ENCODE assay signal across 9 mouse cellular contexts in the genomic region with DNA sequence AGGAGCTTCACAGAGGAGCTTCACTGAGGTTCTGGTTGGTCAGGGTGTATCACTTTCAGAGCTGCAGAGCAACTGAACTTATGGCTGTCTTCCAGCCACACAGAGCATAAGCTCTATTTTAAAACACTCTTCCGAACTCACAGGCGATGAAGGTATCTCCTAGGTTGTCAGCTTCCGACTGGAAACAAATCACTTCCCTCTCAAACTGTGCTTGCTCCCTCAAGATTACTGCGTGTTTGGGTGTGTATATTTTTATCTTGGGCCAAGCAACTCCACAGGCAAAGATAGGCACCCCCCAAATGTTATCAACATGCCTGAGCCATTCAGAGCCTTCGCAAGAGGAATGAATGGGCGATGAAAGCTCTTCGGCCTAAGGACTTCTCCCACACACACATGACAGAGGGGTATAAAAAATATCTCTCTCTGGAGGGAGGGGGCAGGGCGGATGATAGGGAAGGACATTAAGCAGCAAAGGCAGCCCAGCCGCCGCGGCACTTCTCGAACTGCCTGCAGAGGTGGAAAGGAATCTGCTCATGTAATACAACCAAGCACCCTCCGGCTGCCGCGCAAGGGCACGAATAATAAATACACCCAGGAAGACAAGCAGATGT. TPM values are rescaled to one million over a fixed set of nuclear protein-coding genes. Genes with fewer than 3 reads are reported as not detected.
A peak's percentile ranks its signal among the peaks of the same experiment; 100 is the strongest.
DNase-seq lines count a peak whose midpoint lies in the region; ATAC-seq lines count a peak whose summit lies in the region.
"Had no signal": no experiment of that assay in that cellular context is flagged by ENCODE, and none has a peak within 500 bp of the region (broad histone marks: within the 10 kb centered on the region; RNA-seq: fewer than 3 reads in every experiment).

No protein-coding gene starts in this region.

- peak overlapping the region; percentile 95 for H3K27ac ChIP-seq in embryonic facial prominence, embryonic 15.5 days (replicated peaks)
- peak overlapping the region; percentile 90 to 91 for H3K27ac ChIP-seq in heart, embryonic 14.5 days (replicated peaks in 1 of 2; ENCODE audit: control insufficient read depth in 1 of 2, insufficient read depth in 1 of 2, low read depth in 2 of 2, low read length in 2 of 2)
- no peak overlapping the region; the same call in 1 of the 2 replicates for H3K27ac ChIP-seq in liver, embryonic 13.5 days

- no peaks in the 10 kb centered on the region for H3K27me3 ChIP-seq in embryonic facial prominence, embryonic 15.5 days
- no peaks in the 10 kb centered on the region for H3K27me3 ChIP-seq in heart, embryonic 14.5 days (ENCODE audit: control insufficient read depth, insufficient read depth, low read length)
- peaks cover 85% of the 10 kb centered on the region for H3K27me3 ChIP-seq in liver, embryonic 13.5 days

- H3K9me3 ChIP-seq in embryonic facial prominence, embryonic 15.5 days (replicated peaks) = no peaks in the 10 kb centered on the region
- H3K9me3 ChIP-seq in heart, embryonic 14.5 days (ENCODE audit: control insufficient read depth, low read length) = no peaks in the 10 kb centered on the region
- no peaks in the 10 kb centered on the region for H3K9me3 ChIP-seq in liver, embryonic 13.5 days (replicated peaks)

- ATAC-seq in embryonic facial prominence, embryonic 15.5 days (ENCODE audit: insufficient number of reproducible peaks, low FRiP score, low TSS enrichment, low read depth) = no peak
- ATAC-seq in heart, embryonic 14.5 days (ENCODE audit: insufficient number of reproducible peaks, insufficient read depth, low FRiP score, low read depth) = peak; percentile 52
- ATAC-seq in liver, embryonic 13.5 days (ENCODE audit: low read depth) = peak; percentile 27; the same call in 1 of the 2 replicates

- peak overlapping the region; percentile 91 for H3K9ac ChIP-seq in embryonic facial prominence, embryonic 15.5 days
- H3K9ac ChIP-seq in heart, embryonic 14.5 days (ENCODE audit: low read length) = peak overlapping the region; percentile 92
- H3K9ac ChIP-seq in liver, embryonic 13.5 days = no peak overlapping the region

- H3K4me3 ChIP-seq in embryonic facial prominence, embryonic 15.5 days (replicated peaks) = peak overlapping the region; percentile 89
- H3K4me3 ChIP-seq in heart, embryonic 14.5 days (ENCODE audit: control insufficient read depth in 1 of 2, insufficient read depth in 1 of 2, low read depth in 1 of 2, low read length in 2 of 2) = peak overlapping the region; percentile 72 to 77
- peak overlapping the region; percentile 65 for H3K4me3 ChIP-seq in liver, embryonic 13.5 days (replicated peaks)

- peak; percentile 27 for DNase-seq in urinary bladder, postnatal 14 days (ENCODE audit: low spot score)
- DNase-seq in urinary bladder, postnatal 10 days (ENCODE audit: low spot score) = no peak
- DNase-seq in kidney, postnatal 14 days = peak; percentile 45
- no peak for DNase-seq in liver, embryonic 13.5 days
- peak; percentile 59 for DNase-seq in naive thymus-derived CD4-positive, alpha-beta T cell, adult 2 months (ENCODE audit: low read depth)
- DNase-seq in testis, postnatal 10 days (ENCODE audit: low spot score) = peak; percentile 75

- WGBS in embryonic facial prominence, embryonic 15.5 days = 2% methylated on average over 16 of the region's 16 CpGs
- WGBS in heart, embryonic 14.5 days = under 1% methylated on average over 16 of the region's 16 CpGs
- WGBS in liver, embryonic 13.5 days (ENCODE audit: insufficient replicate concordance) = 2% methylated on average over 16 of the region's 16 CpGs

- H3K4me1 ChIP-seq in embryonic facial prominence, embryonic 15.5 days = peaks cover 51% of the 10 kb centered on the region
- peaks cover 15 to 40% of the 10 kb centered on the region in 2 experiments for H3K4me1 ChIP-seq in heart, embryonic 14.5 days (ENCODE audit: control insufficient read depth in 2 of 2, insufficient read depth in 2 of 2, low read length in 2 of 2)
- H3K4me1 ChIP-seq in liver, embryonic 13.5 days (replicated peaks) = peaks cover 34% of the 10 kb centered on the region

- H3K36me3 ChIP-seq in embryonic facial prominence, embryonic 15.5 days = no peaks in the 10 kb centered on the region
- no peaks in the 10 kb centered on the region for H3K36me3 ChIP-seq in heart, embryonic 14.5 days (ENCODE audit: control insufficient read depth, insufficient read depth, low read length)
- H3K36me3 ChIP-seq in liver, embryonic 13.5 days = no peaks in the 10 kb centered on the region
- H3K36me3 ChIP-seq: G1E had no signal

- peak overlapping the region; percentile 87 for H3K4me2 ChIP-seq in embryonic facial prominence, embryonic 15.5 days (replicated peaks)
- H3K4me2 ChIP-seq in heart, embryonic 14.5 days (ENCODE audit: low read length) = peak overlapping the region; percentile 93
- peak overlapping the region; percentile 76 for H3K4me2 ChIP-seq in liver, embryonic 13.5 days

RNA-seq across cellular contexts. Expression of a gene that starts 1.0 kb away (rescaled TPM):
- polyA plus RNA-seq in embryonic facial prominence, embryonic 15.5 days (2015; fragmentation: Nextera tagmentation; extraction: Ambion mirVana) = 44.9 and 46.4 TPM in 2 replicates
- 35.7 and 36.9 TPM in 2 replicates for polyA plus RNA-seq in heart, embryonic 14.5 days (2014; fragmentation: Nextera tagmentation; extraction: Ambion mirVana)
- 1.8 and 2.7 TPM in 2 replicates for polyA plus RNA-seq in liver, embryonic 13.5 days (2015; fragmentation: Nextera tagmentation; extraction: Ambion mirVana)
- polyA plus RNA-seq: G1E had no signal

Comparison
In these comparisons a context has a peak if more than half of its experiments do, and no peak if none do; other contexts are left out.
1. DNase-seq: peak in urinary bladder, postnatal 14 days (single experiment), kidney, postnatal 14 days (single experiment), naive thymus-derived CD4-positive, alpha-beta T cell, adult 2 months (single experiment) and testis, postnatal 10 days (single experiment); none in urinary bladder, postnatal 10 days (single experiment) and liver, embryonic 13.5 days (single experiment).
2. RNA of a gene that starts 1.0 kb away (polyA plus RNA-seq): 44.9 to 46.4 TPM in embryonic facial prominence, embryonic 15.5 days and 35.7 to 36.9 TPM in heart, embryonic 14.5 days; 1.8 to 2.7 TPM in liver, embryonic 13.5 days; every median in the first group is over 10 times any median in the second.
3. Peak in every context shown above with its lines, with median percentiles within 50 percentile points of each other: H3K4me2 ChIP-seq and H3K4me3 ChIP-seq.